Mouse (Mus musculus) forebrain, embryonic 12.5 days (tissue): Measurements from ENCODE around the gene Dffa. TPM values are rescaled to one million over a fixed set of nuclear protein-coding genes. Genes with fewer than 3 reads are reported as not detected.

Experiments
- ATAC-seq: fragments of 200-750 bp; cut with Nextera tagmentation; 2 replicates; pipeline ENCODE4 v1.8.0; 2017; ENCODE audit warnings: moderate TSS enrichment; ENCODE audit not compliant: low FRiP score
- H3K27ac ChIP-seq: fragments of 300-500 bp; sonication (generic); 2 replicates; pipeline ENCODE4 v1.5.1; 2016; ENCODE audit warnings: mild to moderate bottlenecking
- H3K27me3 ChIP-seq: fragments of 300-500 bp; sonication (generic); 2 replicates; pipeline ENCODE4 v1.6.1; 2016; ENCODE audit warnings: mild to moderate bottlenecking
- H3K36me3 ChIP-seq: fragments of 300-500 bp; sonication (generic); replicated peaks from 2 replicates; pipeline ENCODE4 v1.6.1; 2016; ENCODE audit warnings: mild to moderate bottlenecking
- H3K4me1 ChIP-seq: fragments of 300-500 bp; sonication (generic); 2 replicates; pipeline ENCODE4 v1.6.1; 2016
- H3K4me2 ChIP-seq: fragments of 300-500 bp; sonication (generic); 2 replicates; pipeline ENCODE4 v1.6.1; 2016; ENCODE audit warnings: mild to moderate bottlenecking, moderate library complexity
- H3K4me3 ChIP-seq: fragments of 300-500 bp; sonication (generic); replicated peaks from 2 replicates; pipeline ENCODE4 v1.5.1; 2016; ENCODE audit warnings: mild to moderate bottlenecking
- H3K9ac ChIP-seq: fragments of 300-500 bp; sonication (generic); 2 replicates; pipeline ENCODE4 v1.6.1; 2016; ENCODE audit warnings: mild to moderate bottlenecking
- H3K9me3 ChIP-seq: fragments of 300-500 bp; sonication (generic); 2 replicates; pipeline ENCODE4 v1.6.1; 2016
- WGBS: fragments of 180-500 bp; shearing (Covaris S2); methylation state at CpG from one replicate; pipeline ENCODE4 v1.1.7; 2016; 5-methylcytosine and 5-hydroxymethylcytosine counted together
- polyA plus RNA-seq: library from polyadenylated mRNA; unstranded; fragments of >200 nt; fragmentation: Nextera tagmentation; extraction: Ambion mirVana; gene quantifications from 2 replicates; pipeline ENCODE4 v1.2.1, GENCODE M21; 2016

The Dffa gene
- 24.2 and 26.4 TPM in 2 replicates for polyA plus RNA-seq

DNA sequence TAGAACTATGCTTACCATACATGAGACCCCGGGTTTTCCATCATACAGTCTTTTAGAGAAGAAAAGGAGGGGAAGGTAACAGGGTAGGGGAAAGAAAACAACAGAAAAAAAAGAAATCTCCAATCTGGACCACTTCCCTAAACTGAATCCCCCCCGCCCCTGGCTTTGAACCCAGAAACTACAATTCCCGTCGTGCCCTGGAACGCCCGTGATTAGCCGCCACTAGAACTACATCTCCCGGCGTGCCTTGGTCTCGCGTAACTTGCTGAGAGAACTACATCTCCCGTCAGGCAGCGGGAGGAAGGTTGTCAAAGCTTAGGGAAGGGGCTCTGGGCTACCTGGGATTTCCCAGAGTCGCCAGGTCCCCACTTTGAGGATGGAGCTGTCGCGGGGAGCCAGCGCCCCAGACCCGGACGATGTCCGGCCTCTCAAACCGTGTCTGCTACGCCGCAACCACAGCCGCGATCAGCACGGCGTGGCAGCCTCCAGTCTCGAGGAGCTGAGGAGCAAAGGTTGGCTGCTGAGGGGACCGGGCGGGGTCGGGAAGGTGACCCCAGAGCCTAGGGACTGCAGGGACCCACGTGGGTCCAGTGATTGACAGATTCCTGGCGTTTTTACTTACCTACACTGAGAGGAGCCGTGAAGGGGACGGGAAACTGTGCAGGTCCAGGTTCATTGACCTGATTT, at the start of gene Dffa:
Gene Dffa (plus strand): TSS at position 272 of the 687 bp plus-strand sequence.
- Histone ChIP-seq H3K27ac (0 out of 2 replicates have a peak within 1 kb of the TSS, but pooled peaks have one; percentile 25), H3K36me3 (peaks cover 16% of the 10 kb centered on the region), H3K27me3 (no peaks in the 10 kb centered on the region), H3K4me1 (peaks cover 11% of the 10 kb centered on the region), H3K9ac (peak within 1 kb of the TSS; percentile 88), H3K9me3 (no peaks in the 10 kb centered on the region), H3K4me2 (peak within 1 kb of the TSS; percentile 94), H3K4me3 (peak within 1 kb of the TSS; percentile 82)
- WGBS = under 1% methylated on average over 35 of the region's 35 CpGs
- peak; percentile 83 for ATAC-seq

DNA sequence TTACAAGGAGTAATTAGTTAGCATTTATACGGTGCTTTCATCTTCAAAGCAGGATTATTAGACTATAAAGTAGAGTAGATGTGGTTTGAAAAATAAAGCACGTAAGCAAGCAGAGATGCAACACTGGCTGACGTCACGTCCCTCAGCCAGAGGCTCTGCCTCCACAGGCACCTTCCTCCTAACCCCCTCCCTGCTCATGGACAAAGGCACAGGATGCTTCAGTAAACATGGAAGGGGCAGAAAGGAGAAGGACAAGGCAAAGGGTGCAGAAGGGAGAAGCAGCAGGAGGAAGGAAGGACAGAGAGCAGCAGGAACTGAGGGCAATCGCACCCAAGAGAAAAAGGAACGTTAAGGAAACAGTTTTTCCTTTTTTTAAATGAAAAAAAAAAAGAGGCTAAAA, 48.1 kb upstream of the Dffa start:
- peaks cover 11% of the 10 kb centered on the region for H3K27me3 ChIP-seq
- H3K9ac ChIP-seq = no peak overlapping the region
- H3K9me3 ChIP-seq = no peaks in the 10 kb centered on the region
- H3K27ac ChIP-seq = no peak overlapping the region
- H3K4me3 ChIP-seq = no peak overlapping the region
- H3K4me1 ChIP-seq = peaks cover 36% of the 10 kb centered on the region
- no peak overlapping the region for H3K4me2 ChIP-seq
- 57% methylated on average over 6 of the region's 6 CpGs for WGBS
- no peak for ATAC-seq
- no peaks in the 10 kb centered on the region for H3K36me3 ChIP-seq

DNA sequence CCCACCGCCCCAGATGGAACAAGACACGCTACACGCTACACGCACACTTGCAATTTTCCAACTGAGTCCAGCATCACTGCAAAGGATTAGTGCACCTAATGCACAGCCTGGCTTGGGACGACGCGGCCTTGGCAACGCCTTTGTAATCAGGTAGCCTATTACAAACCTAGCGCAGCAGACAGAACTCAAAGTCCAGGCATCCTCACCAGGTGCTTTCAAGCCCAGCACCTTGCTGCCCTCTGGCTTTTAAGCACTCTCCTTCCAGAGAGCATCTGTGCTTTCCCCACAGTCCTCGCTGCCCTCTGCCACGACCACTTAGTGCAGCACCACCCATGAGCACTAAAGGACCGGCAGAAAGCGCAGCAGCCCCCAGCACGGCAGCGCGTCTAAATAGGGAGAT, 47.0 kb upstream of the Dffa start:
- Histone ChIP-seq H3K9me3 (no peaks in the 10 kb centered on the region), H3K9ac (peak overlapping the region; percentile 17; the same call in 1 of the 2 replicates), H3K4me3 (no peak overlapping the region), H3K27ac (0 out of 2 replicates have a peak overlapping the region, but pooled peaks have one; percentile 36), H3K4me2 (no peak overlapping the region), H3K27me3 (no peaks in the 10 kb centered on the region), H3K4me1 (peaks cover 42% of the 10 kb centered on the region), H3K36me3 (no peaks in the 10 kb centered on the region)
- no peak for ATAC-seq
- 71% methylated on average over 16 of the region's 16 CpGs for WGBS

DNA sequence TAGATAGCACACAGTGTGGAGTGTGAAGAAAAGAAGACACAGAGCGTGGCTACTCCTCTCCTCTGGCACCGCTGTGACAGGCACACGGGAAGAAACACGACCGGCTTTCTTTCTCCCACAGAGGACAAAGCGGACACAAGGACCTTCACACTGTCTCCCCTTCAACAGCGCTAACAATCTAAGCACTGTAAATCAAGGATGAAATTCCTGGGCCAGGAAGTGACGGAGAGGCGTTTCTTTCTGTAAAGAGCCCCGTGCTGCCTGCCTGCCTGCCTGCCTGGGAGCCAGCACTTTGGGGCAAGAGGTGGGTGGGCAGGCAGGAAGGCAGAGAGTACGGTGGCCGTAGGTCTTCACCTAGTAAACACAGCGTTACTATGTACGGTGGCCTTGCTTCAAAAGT, 46.5 kb upstream of the Dffa start:
- 55% methylated on average over 14 of the region's 14 CpGs for WGBS
- H3K9ac ChIP-seq = peak overlapping the region; percentile 17; the same call in 1 of the 2 replicates
- H3K4me1 ChIP-seq = peaks cover 47% of the 10 kb centered on the region
- H3K4me3 ChIP-seq = no peak overlapping the region
- H3K27ac ChIP-seq = 0 out of 2 replicates have a peak overlapping the region, but pooled peaks have one; percentile 36
- no peaks in the 10 kb centered on the region for H3K9me3 ChIP-seq
- no peak for ATAC-seq
- H3K36me3 ChIP-seq = no peaks in the 10 kb centered on the region
- H3K27me3 ChIP-seq = no peaks in the 10 kb centered on the region
- H3K4me2 ChIP-seq = 0 out of 2 replicates have a peak overlapping the region, but pooled peaks have one; percentile 15

DNA sequence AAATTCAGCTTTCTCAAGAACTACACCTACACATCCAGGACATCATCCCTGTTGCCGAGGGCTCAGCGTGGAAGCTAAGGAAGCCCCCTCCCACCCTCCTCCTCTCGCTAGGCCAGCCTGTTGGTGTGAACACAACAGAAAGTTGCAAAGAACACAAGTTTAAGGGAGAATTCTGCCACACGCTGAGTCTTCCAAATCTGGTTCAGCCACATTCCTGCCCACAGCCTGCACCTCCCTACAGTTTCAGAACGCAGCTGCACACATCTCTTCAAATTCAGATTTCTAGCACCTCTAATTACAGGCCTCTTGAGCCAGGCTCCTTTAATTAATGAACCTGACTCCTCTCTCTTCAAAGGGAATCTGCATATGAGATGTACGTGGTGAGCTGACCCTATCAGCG, 45.6 kb upstream of the Dffa start:
- H3K4me1 ChIP-seq = peaks cover 53% of the 10 kb centered on the region
- H3K9ac ChIP-seq = no peak overlapping the region
- H3K9me3 ChIP-seq = no peaks in the 10 kb centered on the region
- no peaks in the 10 kb centered on the region for H3K27me3 ChIP-seq
- H3K27ac ChIP-seq = peak overlapping the region; percentile 22; the same call in 1 of the 2 replicates
- no peak overlapping the region for H3K4me2 ChIP-seq
- no peaks in the 10 kb centered on the region for H3K36me3 ChIP-seq
- H3K4me3 ChIP-seq = no peak overlapping the region
- WGBS = 26% methylated on average over 7 of the region's 7 CpGs
- peak; percentile 16; the same call in 1 of the 2 replicates for ATAC-seq

DNA sequence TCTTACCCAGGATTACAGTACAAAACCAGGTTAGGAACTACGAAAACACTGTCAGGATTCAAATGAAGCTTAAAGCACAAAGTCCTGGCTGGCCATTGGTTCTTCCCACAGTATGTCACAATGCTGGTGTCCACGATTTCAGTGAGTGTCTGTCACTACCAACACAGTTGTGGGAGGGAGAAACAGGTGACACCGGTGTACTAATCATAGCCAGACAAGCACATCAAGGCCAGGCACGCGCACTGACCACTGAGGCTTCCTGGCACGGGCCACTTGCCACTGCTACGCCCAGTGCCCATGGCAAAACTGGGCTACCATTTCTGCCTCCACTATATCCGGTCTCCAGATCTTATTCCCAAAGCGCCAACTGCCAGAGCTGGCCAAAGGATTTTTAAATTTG, 44.2 kb upstream of the Dffa start:
- Histone ChIP-seq H3K4me1 (peaks cover 53% of the 10 kb centered on the region), H3K27ac (no peak overlapping the region)
- WGBS = 88% methylated on average over 9 of the region's 9 CpGs

DNA sequence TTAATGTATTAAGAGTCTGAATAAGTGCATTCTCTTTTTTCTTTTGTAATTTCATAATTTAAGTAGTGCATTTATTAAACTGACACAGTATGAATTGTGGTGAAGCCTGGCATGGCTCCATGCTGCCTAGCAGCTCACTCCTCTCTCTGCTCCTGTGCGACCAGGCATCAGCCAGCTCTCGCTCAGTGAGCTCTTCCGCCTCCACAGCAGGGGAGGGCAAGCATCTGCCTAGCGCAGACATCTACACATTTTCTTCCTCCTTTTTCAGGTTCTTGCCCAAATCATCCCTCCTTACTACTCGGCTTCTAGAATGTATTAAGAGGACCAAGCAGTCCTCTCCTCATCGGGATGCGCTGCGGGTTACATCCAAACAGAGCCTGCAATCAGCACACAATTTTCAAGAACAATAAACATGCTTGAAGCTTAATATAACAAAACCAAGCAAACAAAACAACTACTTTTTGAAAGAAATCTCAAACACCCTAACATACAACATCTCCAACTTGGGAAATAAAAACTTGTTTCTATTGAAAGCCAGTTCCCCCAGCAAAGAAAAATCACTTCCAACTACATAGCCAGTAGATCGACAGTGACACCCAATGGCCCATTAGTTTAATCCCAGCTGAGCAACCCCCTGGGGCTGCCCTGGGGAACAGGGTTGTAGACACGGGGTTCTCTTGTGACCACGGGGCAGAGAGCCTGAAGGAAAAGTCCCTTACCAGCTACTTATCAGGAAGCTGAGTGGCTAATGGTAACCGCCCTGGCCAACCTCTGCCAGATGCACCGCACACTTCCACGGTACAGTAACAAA, 43.1 kb upstream of the Dffa start:
- Histone ChIP-seq H3K9ac (no peak overlapping the region), H3K4me2 (no peak overlapping the region), H3K9me3 (no peaks in the 10 kb centered on the region), H3K27me3 (0 out of 2 replicates have a peak, but pooled peaks cover 4% of the 10 kb centered on the region), H3K36me3 (no peaks in the 10 kb centered on the region), H3K4me3 (no peak overlapping the region), H3K4me1 (peaks cover 52% of the 10 kb centered on the region), H3K27ac (no peak overlapping the region)
- ATAC-seq = no peak
- 42% methylated on average over 14 of the region's 14 CpGs for WGBS

More for the DNA sequence above, 44.2 kb upstream of the Dffa start:
- H3K27me3 ChIP-seq = 0 out of 2 replicates have a peak, but pooled peaks cover 4% of the 10 kb centered on the region
- no peaks in the 10 kb centered on the region for H3K9me3 ChIP-seq
- H3K9ac ChIP-seq = no peak overlapping the region
- no peak overlapping the region for H3K4me2 ChIP-seq
- H3K4me3 ChIP-seq = no peak overlapping the region
- no peaks in the 10 kb centered on the region for H3K36me3 ChIP-seq
- ATAC-seq = no peak

DNA sequence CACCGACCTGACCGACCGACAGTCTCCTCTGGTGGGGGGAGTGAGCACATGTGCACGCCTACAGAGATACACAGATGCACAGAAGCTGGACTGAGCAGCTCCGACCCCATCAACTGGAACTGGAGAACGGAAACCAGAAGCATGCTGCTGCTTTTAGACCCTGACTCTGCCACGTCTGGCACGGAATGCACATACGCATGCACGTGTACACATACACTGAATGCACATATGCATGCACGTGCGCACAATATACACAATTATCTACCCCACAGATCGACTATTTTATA, 42.6 kb upstream of the Dffa start:
- no peak for ATAC-seq
- 70% methylated on average over 13 of the region's 13 CpGs for WGBS
- H3K9ac ChIP-seq = no peak overlapping the region
- no peak overlapping the region for H3K4me2 ChIP-seq
- H3K9me3 ChIP-seq = no peaks in the 10 kb centered on the region
- no peak overlapping the region for H3K4me3 ChIP-seq
- 0 out of 2 replicates have a peak, but pooled peaks cover 4% of the 10 kb centered on the region for H3K27me3 ChIP-seq
- H3K27ac ChIP-seq = no peak overlapping the region
- peaks cover 56% of the 10 kb centered on the region for H3K4me1 ChIP-seq
- no peaks in the 10 kb centered on the region for H3K36me3 ChIP-seq

DNA sequence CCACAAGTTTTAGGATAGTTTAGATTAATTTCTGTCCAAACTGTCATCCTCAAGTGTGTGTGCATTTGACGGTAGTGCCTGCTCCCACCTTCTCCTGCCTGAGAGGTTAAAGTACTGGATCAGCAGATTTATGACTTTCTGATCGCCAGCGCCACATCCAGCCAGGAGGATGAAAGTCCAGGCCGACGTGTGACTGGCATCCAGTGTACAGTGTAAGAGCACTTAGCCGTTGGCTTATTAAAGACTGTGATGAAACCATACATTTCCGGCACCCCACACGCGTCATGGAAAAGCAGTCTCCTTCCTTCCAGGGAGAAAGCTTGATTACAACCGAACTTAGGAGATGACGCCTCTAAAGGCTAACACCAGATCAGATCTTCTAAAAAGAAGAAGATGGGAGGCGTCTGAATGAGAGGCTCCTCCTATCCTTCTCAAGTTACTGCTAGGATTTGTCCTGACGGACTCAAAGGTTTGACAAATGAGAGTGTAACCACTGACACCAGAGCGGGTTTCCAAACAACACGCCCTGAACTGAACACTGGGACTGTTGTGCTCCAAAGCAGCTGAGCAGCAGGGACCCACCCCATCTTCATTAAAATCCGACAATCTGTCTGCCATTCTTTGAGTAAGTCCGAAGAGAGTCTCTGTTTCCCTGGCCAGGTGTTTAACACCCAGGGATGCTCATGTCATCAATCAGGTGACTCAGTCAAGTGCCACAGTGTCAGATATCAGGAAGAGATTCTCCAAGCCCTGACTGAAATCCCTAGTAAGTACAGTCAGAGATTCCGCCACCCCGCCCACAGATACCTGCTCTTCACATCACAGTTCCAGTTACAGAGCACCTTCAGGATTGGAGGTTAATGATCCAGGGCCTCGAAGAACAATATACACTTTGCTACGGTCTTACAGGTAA, 41.3 kb upstream of the Dffa start:
- no peak overlapping the region for H3K4me3 ChIP-seq
- H3K4me2 ChIP-seq = no peak overlapping the region
- H3K36me3 ChIP-seq = no peaks in the 10 kb centered on the region
- no peak for ATAC-seq
- WGBS = 63% methylated on average over 21 of the region's 21 CpGs
- no peak overlapping the region for H3K9ac ChIP-seq
- H3K4me1 ChIP-seq = peaks cover 45% of the 10 kb centered on the region
- no peak overlapping the region for H3K27ac ChIP-seq
- H3K27me3 ChIP-seq = 0 out of 2 replicates have a peak, but pooled peaks cover 4% of the 10 kb centered on the region
- no peaks in the 10 kb centered on the region for H3K9me3 ChIP-seq

DNA sequence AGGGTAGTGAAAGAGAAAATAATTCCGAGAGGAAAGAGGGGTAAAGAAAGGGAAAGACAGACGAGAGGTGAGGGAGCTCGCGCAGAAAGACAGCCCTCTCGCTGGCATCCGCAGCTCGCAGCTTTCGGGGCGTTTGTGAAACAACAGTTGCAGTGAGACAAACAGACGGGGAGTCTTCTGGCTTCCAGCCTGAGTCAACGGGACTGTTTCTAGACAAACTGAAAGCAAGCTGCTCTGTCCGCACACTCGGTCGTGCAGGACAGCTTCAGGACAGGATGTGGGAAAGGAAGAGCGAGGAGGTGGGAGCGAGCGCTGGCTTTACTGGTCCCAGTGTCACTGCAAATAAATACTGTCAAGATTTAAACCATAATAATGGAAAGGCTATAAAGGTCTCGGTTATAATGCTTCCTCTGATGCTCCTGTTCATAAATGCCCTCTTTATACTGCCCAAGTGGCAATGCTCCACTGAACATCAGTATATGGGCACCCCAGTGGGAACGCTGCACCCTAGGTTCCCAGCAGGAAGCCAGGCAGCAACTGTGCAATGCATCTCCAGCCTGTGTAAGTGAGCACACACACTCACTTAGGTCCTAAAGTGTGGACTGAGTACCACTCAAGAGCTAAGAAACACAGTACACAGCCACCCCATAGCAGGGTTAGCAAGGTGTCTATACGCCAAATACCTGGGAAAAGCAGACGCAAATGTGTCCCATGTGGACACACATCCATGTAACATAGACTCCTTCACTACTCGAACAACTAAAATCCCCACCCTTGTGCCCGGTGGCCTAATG, 39.7 kb upstream of the Dffa start:
- no peak overlapping the region for H3K27ac ChIP-seq
- ATAC-seq = no peak
- 0 out of 2 replicates have a peak, but pooled peaks cover 7% of the 10 kb centered on the region for H3K36me3 ChIP-seq
- no peak overlapping the region for H3K9ac ChIP-seq
- H3K4me1 ChIP-seq = peaks cover 33% of the 10 kb centered on the region
- H3K4me2 ChIP-seq = no peak overlapping the region
- no peak overlapping the region for H3K4me3 ChIP-seq
- 92% methylated on average over 23 of the region's 23 CpGs for WGBS
- H3K9me3 ChIP-seq = no peaks in the 10 kb centered on the region
- 0 out of 2 replicates have a peak, but pooled peaks cover 4% of the 10 kb centered on the region for H3K27me3 ChIP-seq
